Mouse (Mus musculus) layer of hippocampus, postnatal 14 days (tissue): ENCODE data around the gene Lpar1. TPM values are rescaled to one million over a fixed set of nuclear protein-coding genes. Genes with fewer than 3 reads are reported as not detected.

Experiments
- DNase-seq, 2 experiments: peaks; one replicate each; pipeline ENCODE4 v3.0.0; 2021 to 2022; ENCODE audit warnings: low spot score in 2 of 2, mixed read lengths in 1 of 2
- total RNA-seq, 2 experiments: library from RNA; stranded (reverse); gene quantifications; 2 replicates each; pipeline ENCODE4 v1.2.3; 2021

Lpar1 gene
- total RNA-seq, 2 experiments from 2014 or later, result 19.2 to 20.9 TPM

GRCm38 (mm10) chr4:58508833-58509232, 44.9 kb downstream of the Lpar1 start:
- peak; percentile 42 to 73 for DNase-seq

GRCm38 (mm10) chr4:58507536-58507935, 46.2 kb downstream of the Lpar1 start:
- no peak for DNase-seq

DNA sequence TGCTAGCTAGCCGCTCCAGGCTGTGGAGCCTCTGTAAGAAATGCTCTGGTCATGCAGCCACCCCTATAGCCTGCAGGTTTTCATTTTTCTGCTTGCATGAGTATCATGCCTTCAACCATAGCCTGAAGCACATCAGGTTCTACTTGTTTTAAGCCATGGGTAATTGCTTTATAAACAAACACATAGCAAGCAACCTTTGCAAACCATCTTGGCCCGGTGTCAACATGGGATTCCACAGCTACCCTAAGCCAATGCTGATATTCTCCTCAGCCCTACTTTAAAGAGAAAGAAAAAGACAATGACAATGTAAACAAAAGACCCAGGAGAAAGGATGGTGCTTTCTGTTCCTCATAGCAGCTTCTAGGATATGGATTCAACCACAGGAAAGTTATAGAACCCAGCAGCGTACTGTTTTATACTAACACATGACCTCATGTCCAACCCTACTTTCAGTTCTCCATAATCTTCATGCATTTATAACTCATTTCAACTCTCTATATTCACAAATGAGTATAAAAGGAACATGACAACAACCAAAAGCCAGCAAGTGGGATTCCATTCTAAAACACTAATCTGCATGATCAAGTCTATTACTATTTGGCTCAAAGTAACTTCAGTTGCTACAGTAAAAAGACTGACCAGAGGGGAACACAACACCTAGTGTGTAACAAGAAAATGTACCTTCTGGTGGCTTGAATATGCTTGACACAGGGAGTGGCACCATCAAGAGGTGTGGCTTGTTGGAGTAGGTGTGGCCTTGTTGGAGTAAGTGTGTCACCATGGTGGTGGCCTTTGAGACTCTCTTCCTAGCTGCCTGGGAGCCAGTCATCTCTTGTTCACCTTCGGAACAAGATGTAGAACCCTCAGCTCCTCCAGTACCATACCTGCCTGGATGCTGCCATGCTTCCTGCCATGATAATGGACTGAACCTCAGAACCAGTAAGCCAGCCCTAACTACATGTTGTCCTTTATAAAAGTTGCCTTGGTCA, 46.9 kb downstream of the Lpar1 start:
- DNase-seq, result no peak

- DNase-seq, result no peak
Measured at GRCm38 (mm10) chr4:58504250-58504649, 49.4 kb downstream of the Lpar1 start.

DNA sequence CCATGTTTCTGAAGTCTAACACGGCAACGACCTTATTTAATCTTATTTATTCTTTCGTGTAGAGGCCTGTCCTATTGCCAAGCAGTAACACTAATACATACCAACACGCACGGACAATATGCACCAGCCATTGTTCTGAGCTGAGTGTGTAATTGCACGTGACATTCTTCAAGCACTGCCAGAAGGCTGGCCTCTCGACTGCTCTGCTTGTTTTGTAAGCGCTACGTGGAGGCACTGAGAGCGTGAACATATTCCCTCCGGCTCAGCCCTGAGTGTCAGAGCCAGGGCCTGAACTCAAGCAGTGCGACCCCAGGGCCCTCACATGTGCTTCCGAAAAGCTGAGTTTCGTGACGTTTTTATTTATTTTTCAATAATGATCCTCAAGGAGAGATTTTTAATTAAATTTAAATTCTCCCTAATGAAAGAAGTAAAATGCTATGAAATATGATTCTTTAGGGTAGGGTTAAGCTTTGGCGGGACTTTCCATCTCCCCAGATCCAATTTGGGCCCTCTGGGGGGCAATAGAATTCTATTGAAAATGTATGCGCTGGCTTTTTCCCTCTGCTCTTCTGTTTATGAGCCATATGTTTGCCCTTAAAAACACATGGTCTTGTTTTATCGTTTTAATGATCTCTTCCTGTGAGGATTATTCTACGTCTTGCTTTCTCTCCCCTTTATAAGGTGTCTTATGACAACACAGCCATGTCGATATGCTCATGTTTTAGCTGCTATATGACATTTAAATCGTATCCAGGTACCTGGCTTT, 52.5 kb downstream of the Lpar1 start:
- DNase-seq, result no peak

DNA sequence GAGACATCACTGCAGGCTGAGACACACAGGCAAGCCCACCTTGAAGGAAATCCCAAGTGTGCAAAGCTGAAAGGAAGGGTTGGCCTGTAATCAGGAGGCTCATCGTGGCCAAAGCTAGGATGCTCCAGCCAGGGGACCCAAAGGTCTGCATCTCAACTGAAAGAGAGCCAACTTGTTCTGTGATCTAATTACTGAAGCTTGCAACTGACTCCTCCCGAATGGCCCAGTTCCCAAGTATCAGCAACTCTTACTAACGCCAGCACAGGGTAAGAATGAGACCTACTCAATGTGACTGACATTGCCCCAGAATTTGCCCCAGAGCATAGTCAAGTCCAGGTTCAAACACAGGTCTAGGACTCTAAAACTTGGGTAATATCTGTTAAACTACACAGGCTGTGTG, 53.9 kb downstream of the Lpar1 start:
- DNase-seq, result no peak

DNA sequence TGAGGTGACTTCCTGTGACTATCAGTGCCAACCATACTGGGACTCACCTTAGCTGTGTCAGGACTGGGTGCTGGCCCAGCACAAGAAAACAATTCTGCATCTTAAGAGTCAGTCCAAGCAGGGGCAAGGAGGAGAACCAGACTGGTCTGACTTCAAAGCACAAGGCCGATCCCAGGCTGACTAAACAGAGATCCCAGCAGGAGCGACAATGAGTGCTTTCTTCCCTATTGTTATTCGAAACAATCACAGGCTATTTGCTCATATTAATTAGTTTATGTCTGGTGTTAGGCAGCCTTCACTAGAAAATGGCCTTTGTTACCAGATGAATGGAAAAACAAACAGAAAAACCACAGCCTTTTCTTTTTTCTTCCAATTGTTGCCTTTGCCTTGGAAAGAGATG, 54.5 kb downstream of the Lpar1 start:
- DNase-seq, result no peak

DNA sequence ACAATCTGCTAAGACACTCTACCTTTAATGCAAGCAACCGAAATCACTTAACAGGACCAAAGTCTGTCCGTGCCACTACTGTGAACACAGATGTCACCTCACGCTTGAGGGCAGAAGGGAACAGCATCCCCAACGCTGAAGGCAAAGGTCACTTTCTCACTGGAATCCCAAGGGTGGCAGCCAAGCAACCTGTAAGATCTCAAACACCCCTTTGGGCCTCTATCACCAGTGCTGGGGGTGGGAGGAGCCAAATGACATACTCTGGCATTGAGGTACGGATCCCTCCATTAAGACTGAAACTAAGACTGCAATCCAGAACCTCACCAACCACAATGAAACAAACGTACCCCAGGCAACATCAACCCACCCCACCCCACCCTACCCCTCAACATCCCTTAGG, 55.0 kb downstream of the Lpar1 start:
- no peak for DNase-seq

GRCm38 (mm10) chr4:58497284-58497683, 56.4 kb downstream of the Lpar1 start:
- DNase-seq, result no peak

DNA sequence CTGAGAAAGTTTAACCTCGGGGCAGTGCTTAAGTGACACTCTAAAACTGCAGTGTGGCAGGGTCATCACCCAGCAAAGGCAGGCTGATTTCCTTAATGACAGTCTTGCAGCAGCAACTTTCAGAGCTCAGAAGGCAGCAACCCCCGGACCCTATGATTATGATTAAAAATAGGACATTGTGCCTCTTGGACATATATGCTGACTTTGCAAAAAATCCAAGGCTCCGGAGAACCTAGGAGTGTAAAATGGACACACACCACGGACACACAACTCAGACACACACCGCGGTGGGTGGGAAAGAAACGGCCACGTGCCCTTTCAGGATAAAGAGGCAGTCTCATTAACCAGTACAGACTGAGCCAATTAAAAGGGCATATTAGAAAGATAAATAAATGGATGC, 57.0 kb downstream of the Lpar1 start:
- no peak for DNase-seq

- DNase-seq, result no peak
Measured at GRCm38 (mm10) chr4:58491742-58492141, 62.0 kb downstream of the Lpar1 start.

DNA sequence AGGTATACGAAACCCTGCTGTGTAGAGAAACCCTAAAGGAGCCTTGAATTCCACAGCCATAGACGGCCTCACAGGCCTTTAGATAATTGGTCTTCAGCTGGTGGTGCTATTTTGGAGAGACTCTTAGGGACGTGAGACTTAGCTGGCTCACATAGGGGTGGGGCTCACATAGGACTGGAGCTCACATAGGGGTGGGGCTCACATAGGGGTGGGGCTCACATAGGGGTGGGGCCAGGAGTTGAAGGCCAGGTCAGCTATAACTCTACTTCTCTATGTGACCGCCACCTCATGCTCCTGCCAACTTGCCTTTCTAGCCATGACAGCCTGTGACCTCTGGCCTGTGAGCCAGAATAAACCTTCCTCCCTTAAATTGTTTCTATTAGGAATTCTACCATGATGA, 63.3 kb downstream of the Lpar1 start:
- DNase-seq, result no peak

- no peak for DNase-seq
Measured at GRCm38 (mm10) chr4:58478564-58478963, 75.1 kb downstream of the Lpar1 start.

GRCm38 (mm10) chr4:58477691-58478090, 76.0 kb downstream of the Lpar1 start:
- DNase-seq, result peak in 1 of 2 experiments; percentile 13

DNA sequence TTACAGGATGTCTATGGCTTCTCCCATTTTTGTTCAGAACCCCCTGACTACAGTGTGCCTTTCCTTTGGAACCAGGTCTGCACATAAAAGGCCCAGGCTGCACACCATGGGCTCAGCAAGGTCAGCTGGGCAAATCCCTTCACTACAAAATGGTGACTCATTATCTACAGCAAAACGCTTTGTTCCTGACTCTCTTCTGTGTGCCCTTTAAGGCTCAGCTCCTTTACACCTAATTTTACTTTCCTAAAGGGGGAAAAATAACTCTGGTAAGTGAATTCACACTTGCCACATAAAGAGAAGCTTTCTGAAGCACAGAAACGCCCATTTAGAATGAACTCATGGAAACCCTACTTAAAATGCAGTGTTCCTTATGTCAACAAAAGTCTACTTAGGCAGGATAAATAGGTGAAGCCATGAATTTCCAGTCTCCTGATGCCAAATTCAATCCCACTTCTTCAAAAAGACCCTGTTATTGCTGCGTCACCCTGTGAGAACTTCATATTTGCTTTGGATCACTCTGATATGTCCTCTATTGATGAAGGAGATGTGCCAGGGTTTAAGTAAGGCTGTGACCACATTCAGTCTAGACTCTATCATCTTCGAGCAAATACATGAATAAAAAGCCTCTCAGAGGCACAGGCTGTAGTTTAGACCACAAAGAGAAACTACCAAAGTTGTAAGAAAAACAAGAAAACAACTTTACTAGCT, 82.3 kb downstream of the Lpar1 start:
- DNase-seq, result no peak

DNA sequence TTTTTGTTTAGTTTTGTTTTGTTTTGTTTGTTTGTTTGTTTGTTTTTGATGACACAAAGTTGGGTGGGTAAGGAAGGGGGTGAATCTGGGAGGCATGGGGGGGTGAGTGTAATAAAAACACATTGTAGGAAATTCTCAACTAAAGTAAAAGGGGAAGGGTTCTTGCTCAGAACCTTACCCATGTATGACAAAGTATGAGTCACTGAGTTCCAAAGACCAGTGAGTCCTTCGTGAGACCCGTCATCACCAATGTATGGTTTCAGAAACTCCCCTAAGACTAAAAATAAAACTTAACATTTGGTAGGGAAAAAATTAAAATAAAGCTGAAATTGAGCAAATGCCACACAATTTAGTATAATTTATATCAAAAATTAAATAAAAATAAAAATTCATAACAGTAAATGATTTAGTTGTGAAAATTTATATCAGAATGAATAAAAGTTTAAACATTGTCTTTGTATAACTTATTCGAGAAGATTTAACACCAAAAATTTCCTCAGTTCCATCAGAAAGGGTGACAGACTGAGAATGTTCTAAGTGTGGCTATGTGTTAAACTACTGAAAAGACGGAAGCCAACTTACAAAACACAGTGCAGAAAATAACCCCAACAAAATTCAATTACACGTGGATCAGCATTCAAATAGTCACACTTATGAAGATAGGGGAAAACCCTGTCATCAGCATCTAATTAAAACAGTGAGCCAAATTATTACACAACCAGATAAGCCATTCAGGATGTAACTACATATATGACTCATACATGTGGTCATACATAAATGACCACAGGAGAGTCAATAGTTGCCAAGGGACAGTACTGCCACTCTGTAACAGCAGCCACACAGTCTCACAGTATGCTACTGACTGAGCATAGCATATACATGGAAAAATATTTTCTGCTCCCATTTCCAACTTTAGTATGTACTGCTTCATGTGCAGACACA, 83.8 kb downstream of the Lpar1 start:
- no peak for DNase-seq

GRCm38 (mm10) chr4:58469035-58469434, 84.7 kb downstream of the Lpar1 start:
- DNase-seq, result no peak

GRCm38 (mm10) chr4:58465586-58465985, 88.1 kb downstream of the Lpar1 start:
- DNase-seq, result no peak

GRCm38 (mm10) chr4:58464390-58465164, 89.1 kb downstream of the Lpar1 start:
- DNase-seq, result peak in 1 of 2 experiments; percentile 16

GRCm38 (mm10) chr4:58462990-58463389, 90.7 kb downstream of the Lpar1 start:
- DNase-seq, result no peak
